Mouse (Mus musculus) cortical plate, adult 2 months (tissue): ENCODE data around the gene Clic4.

Experiments used
- CTCF ChIP-seq: fragments of 200-500 bp; IDR thresholded peaks from 2 replicates; pipeline ENCODE4 v1.5.1; 2011; ENCODE audit warnings: mild to moderate bottlenecking, control low read depth, low read length; ENCODE audit not compliant: insufficient read depth; ENCODE audit errors: extremely low read depth
- POLR2A ChIP-seq: fragments of 200-500 bp; IDR thresholded peaks from 2 replicates; pipeline ENCODE4 v1.6.1; 2011; ENCODE audit warnings: mild to moderate bottlenecking, low read length, control low read depth; ENCODE audit not compliant: insufficient read depth; ENCODE audit errors: extremely low read depth

- TF ChIP-seq POLR2A (no peak), CTCF (no peak)
Observed at GRCm38 (mm10) chr4:135306971-135307632, 34.5 kb upstream of the Clic4 start.
